Comparison of ENCODE assay signal across 9 mouse cellular contexts in genomic region chr11:108271305-108271704, GRCm38 (mm10).
DNase-seq lines count a peak whose midpoint lies in the region; ATAC-seq and TF ChIP-seq lines count a peak whose summit lies in the region.
"Had no signal": no experiment of that assay in that cellular context is flagged by ENCODE, and none has a peak within 500 bp of the region (broad histone marks: within the 10 kb centered on the region; RNA-seq: fewer than 3 reads in every experiment).

No protein-coding gene starts in this region.

- H3K9ac ChIP-seq in ES-E14 (ENCODE audit: insufficient read depth, low read depth, low read length, poor library complexity, severe bottlenecking): no peak overlapping the region
- H3K9ac ChIP-seq in kidney, embryonic 16.5 days (replicated peaks; ENCODE audit: low read length): 0 out of 2 replicates have a peak overlapping the region, but pooled peaks have one; percentile 17
- H3K9ac ChIP-seq in hindbrain, embryonic 13.5 days: no peak overlapping the region
- H3K9ac ChIP-seq: forebrain, postnatal 0 days had no signal

- H3K4me3 ChIP-seq in ES-E14 (ENCODE audit: insufficient read depth in 1 of 2, low read depth in 1 of 2, low read length in 2 of 2, poor library complexity in 1 of 2, severe bottlenecking in 1 of 2): no peak overlapping the region
- H3K4me3 ChIP-seq in kidney, embryonic 16.5 days (ENCODE audit: low read length): no peak overlapping the region
- no peak overlapping the region for H3K4me3 ChIP-seq in hindbrain, embryonic 13.5 days
- H3K4me3 ChIP-seq: midbrain, embryonic 10.5 days had no signal

- no peaks in the 10 kb centered on the region for H3K27me3 ChIP-seq in kidney, embryonic 16.5 days (ENCODE audit: insufficient read depth, low read length)
- peaks cover 12% of the 10 kb centered on the region; the same call in 1 of the 2 replicates for H3K27me3 ChIP-seq in hindbrain, embryonic 13.5 days

- DNase-seq in CD4-positive helper T cell, adult 2 months (ENCODE audit: low read depth, low spot score): peak; percentile 88
- peak; percentile 17 for DNase-seq in ES-E14 (ENCODE audit: low read depth, low spot score)
- peak; percentile 53 to 72 for DNase-seq in lung, postnatal 4 days
- DNase-seq in frontal cortex, adult 2 months (ENCODE audit: extremely low spot score in 1 of 2, low spot score in 1 of 2): no peak
- DNase-seq: forebrain, postnatal 0 days had no signal

- in situ Hi-C loops in ES-E14 (cut with MboI; ENCODE audit: low sequenced_read_pairs in 2 of 2, unreplicated experiment in 2 of 2): no loop called here

- H3K27ac ChIP-seq in ES-E14 (ENCODE audit: insufficient read depth, low read depth, low read length, poor library complexity, severe bottlenecking): no peak overlapping the region
- peak overlapping the region; percentile 67 for H3K27ac ChIP-seq in kidney, embryonic 16.5 days (ENCODE audit: low read length)
- H3K27ac ChIP-seq in hindbrain, embryonic 13.5 days: no peak overlapping the region
- H3K27ac ChIP-seq: midbrain, embryonic 10.5 days had no signal

- WGBS in kidney, embryonic 16.5 days: 22% methylated on average over 8 of the region's 8 CpGs
- 54% methylated on average over 8 of the region's 8 CpGs for WGBS in hindbrain, embryonic 13.5 days

- no peaks in the 10 kb centered on the region for H3K36me3 ChIP-seq in ES-E14 (ENCODE audit: control insufficient read depth, insufficient read depth, low read length, poor library complexity, severe bottlenecking)
- no peaks in the 10 kb centered on the region for H3K36me3 ChIP-seq in kidney, embryonic 16.5 days (ENCODE audit: insufficient read depth, low read length)
- no peaks in the 10 kb centered on the region for H3K36me3 ChIP-seq in hindbrain, embryonic 13.5 days
- H3K36me3 ChIP-seq: midbrain, embryonic 10.5 days had no signal

- H3K4me2 ChIP-seq in kidney, embryonic 16.5 days (replicated peaks; ENCODE audit: low read depth, low read length): no peak overlapping the region
- H3K4me2 ChIP-seq in hindbrain, embryonic 13.5 days: no peak overlapping the region

- peaks cover 0 to 14% of the 10 kb centered on the region in 2 experiments; a peak in 2 of 4 replicates for H3K4me1 ChIP-seq in ES-E14 (ENCODE audit: control insufficient read depth in 2 of 2, insufficient read depth in 2 of 2, low read length in 2 of 2, poor library complexity in 1 of 2)
- peaks cover 56% of the 10 kb centered on the region for H3K4me1 ChIP-seq in kidney, embryonic 16.5 days (ENCODE audit: insufficient read depth, low read length)
- peaks cover 39% of the 10 kb centered on the region for H3K4me1 ChIP-seq in hindbrain, embryonic 13.5 days (replicated peaks)

- peak; percentile 69 for ATAC-seq in kidney, embryonic 16.5 days (ENCODE audit: low FRiP score, low TSS enrichment)
- no peak for ATAC-seq in hindbrain, embryonic 13.5 days (ENCODE audit: low FRiP score)
- no peak for ATAC-seq in megakaryocyte-erythroid progenitor cell, adult 5-6 weeks (replicated peaks; ENCODE audit: low FRiP score, low TSS enrichment, poor library complexity, severe bottlenecking)
- ATAC-seq: forebrain, postnatal 0 days had no signal

- H3K9me3 ChIP-seq in ES-E14 (ENCODE audit: control insufficient read depth, insufficient read depth, low read depth, low read length): no peaks in the 10 kb centered on the region
- H3K9me3 ChIP-seq in kidney, embryonic 16.5 days (ENCODE audit: low read length): no peaks in the 10 kb centered on the region
- no peaks in the 10 kb centered on the region for H3K9me3 ChIP-seq in hindbrain, embryonic 13.5 days
- H3K9me3 ChIP-seq: midbrain, embryonic 10.5 days had no signal

TF ChIP-seq in ES-E14, 5 proteins besides CTCF, POLR2A, EP300 and RAD21:
- TF ChIP-seq CHD2 (IDR thresholded peaks at IDR 0.05; ENCODE audit: low read depth, low read length): no peak
- no peak for TF ChIP-seq ZNF384 (IDR thresholded peaks at IDR 0.05; ENCODE audit: low read depth, low read length)

Comparison
In these comparisons a context has a peak if more than half of its experiments do, and no peak if none do; other contexts are left out.
1. DNase-seq: peak in CD4-positive helper T cell, adult 2 months (single experiment), ES-E14 (single experiment) and lung, postnatal 4 days (2 of 2); none in frontal cortex, adult 2 months (0 of 2).